Mouse (Mus musculus): ENCODE measurements around the gene Vmn1r188. TPM values are rescaled to one million over a fixed set of nuclear protein-coding genes. Genes with fewer than 3 reads are reported as not detected.
"Not testable (repeated sequence)": the region's sequence is repeated elsewhere in the genome, so short reads cannot be mapped to it uniquely, and the experiment has no call there.

The Vmn1r188 gene
- not detected for polyA plus RNA-seq (2012; fragmentation: generic; extraction: Trizol)
- long read RNA-seq, experiment 1: 0 reads
- long read RNA-seq, experiment 2: 0 reads

DNA sequence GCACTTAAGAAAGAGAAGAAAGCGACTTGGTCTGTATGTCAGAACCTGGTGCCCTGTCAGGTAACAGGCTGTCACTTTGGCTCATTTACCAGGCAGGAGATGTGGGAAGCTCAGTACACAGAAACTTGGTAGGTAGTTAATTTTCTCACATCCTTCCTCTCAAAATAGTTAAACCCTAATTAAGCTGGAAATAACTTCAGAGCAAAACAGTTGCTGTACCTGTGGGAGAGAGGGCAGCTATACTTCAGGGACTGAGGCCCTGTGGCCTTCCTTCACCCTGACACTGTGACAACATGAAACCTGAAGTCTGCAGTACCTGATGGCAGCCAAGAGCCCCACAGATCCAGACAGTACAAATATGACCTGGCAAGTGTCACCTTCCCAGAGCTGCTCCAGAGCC lies at the start of gene Vmn1r188:
Gene Vmn1r188 (plus strand): TSS at position 301 of the 400 bp plus-strand sequence.
- H3K79me2 ChIP-seq (ENCODE audit: control insufficient read depth, insufficient read depth); H3K27me3 ChIP-seq (ENCODE audit: control insufficient read depth, insufficient read depth, insufficient read length); H3K4me3 ChIP-seq (ENCODE audit: insufficient read depth, poor library complexity, severe bottlenecking); H3K79me3 ChIP-seq (ENCODE audit: low read depth); H3ac ChIP-seq (ENCODE audit: control insufficient read depth, insufficient read length, low read depth); H3K36me3 ChIP-seq (ENCODE audit: control insufficient read depth, insufficient read depth): not testable (repeated sequence)

DNA sequence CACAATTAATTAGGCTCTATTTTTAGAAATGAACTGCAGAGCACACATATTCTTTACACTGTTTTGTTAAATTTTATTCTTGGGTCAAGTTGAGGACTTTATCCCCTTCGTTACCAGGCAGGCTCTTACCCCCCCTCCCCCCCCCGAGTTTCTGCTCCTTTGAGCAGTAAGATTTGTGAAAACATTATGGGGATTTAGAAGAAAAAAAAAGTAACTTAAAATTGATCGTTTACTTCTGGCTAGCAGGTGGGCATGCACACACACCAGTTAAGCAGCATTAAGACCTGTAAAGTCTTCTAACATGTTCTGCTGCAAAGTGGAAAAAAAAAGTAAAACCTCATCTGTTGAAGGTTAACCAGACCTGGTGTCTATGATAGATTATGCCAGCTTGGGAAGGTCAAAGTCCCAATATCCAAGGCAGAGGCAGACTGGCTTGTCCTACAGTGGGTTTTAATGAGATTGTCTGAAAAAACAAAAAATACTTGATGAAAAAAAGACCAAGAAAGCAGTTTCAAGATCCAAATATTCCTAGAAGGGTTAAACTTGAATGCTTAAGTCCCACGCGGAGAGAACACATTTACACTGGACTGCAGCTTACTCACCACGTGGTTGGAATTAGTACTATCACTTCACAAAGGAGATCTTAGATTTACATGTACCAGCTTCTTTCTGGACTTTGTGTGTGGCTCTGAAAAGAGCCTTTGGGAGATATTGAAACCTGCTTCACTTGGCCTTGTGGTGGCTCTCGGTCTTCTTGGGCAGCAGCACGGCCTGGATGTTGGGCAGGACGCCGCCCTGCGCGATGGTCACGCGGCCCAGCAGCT lies 49.6 kb upstream of the Vmn1r188 start:
- Histone ChIP-seq H3K36me3 (ENCODE audit: control insufficient read depth, insufficient read depth) (no peaks in the 10 kb centered on the region), H3ac (ENCODE audit: control insufficient read depth, insufficient read length, low read depth) (peak overlapping the region; percentile 56), H3K79me2 (ENCODE audit: control insufficient read depth, insufficient read depth) (no peaks in the 10 kb centered on the region), H3K79me3 (ENCODE audit: low read depth) (no peaks in the 10 kb centered on the region), H3K27me3 (ENCODE audit: control insufficient read depth, insufficient read depth, insufficient read length) (no peaks in the 10 kb centered on the region), H3K4me3 (ENCODE audit: insufficient read depth, poor library complexity, severe bottlenecking) (peak overlapping the region; percentile 45)
- TF ChIP-seq MYOG (IDR thresholded peaks at IDR 0.05; ENCODE audit: control insufficient read depth, extremely low read depth, insufficient read length): no peak
- no peak for TF ChIP-seq CTCF (IDR thresholded peaks at IDR 0.05; ENCODE audit: control insufficient read depth, insufficient read depth, insufficient read length)
- TF ChIP-seq MAX (IDR thresholded peaks at IDR 0.05): peak; percentile 30
- no peak for TF ChIP-seq FOSL1 (IDR thresholded peaks at IDR 0.05; ENCODE audit: insufficient read depth, low read length, poor library complexity, severe bottlenecking)
- no peak for TF ChIP-seq MYOD1 (IDR thresholded peaks at IDR 0.05; ENCODE audit: control insufficient read depth, insufficient read length, low read depth)
- peak; percentile 56 for TF ChIP-seq USF1 (IDR thresholded peaks at IDR 0.05; ENCODE audit: low read depth)
- TF ChIP-seq CEBPB (IDR thresholded peaks at IDR 0.05; ENCODE audit: low read depth): no peak

DNA sequence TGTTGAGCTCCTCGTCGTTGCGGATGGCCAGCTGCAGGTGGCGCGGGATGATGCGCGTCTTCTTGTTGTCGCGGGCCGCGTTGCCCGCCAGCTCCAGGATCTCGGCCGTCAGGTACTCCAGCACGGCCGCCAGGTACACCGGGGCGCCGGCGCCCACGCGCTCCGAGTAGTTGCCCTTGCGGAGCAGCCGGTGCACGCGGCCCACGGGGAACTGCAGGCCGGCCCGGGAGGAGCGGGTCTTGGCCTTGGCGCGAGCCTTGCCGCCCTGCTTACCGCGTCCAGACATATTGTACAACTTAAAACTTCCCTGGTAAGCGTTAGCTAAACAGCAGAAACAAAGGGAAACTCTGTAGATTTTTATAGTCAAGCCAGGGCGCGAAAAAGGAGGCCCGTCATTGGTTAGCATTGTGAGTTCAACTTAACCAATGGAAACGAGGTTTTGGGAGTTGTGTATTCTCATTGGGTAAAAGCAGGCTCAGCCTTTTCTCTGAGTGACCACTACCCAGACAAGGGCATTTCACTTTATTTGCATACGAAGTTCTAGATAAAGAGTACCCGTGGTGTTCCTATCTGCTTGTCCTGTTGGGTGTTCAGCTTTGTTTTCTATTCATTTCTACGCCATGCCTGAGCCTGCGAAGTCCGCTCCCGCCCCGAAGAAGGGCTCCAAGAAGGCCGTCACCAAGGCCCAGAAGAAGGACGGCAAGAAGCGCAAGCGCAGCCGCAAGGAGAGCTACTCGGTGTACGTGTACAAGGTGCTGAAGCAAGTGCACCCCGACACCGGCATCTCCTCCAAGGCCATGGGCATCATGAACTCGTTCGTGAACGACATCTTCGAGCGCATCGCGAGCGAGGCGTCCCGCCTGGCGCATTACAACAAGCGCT lies 48.7 kb upstream of the Vmn1r188 start, which contains the start of the genes Hist1h2ah and Hist1h2bk:
Gene Hist1h2ah (minus strand): TSS at position 302 of the 882 bp plus-strand sequence.
Gene Hist1h2bk (plus strand): TSS at position 604 of the 882 bp plus-strand sequence.
- H3K36me3 ChIP-seq (ENCODE audit: control insufficient read depth, insufficient read depth); H3K79me2 ChIP-seq (ENCODE audit: control insufficient read depth, insufficient read depth); H3K27me3 ChIP-seq (ENCODE audit: control insufficient read depth, insufficient read depth, insufficient read length); H3K79me3 ChIP-seq (ENCODE audit: low read depth): not testable (repeated sequence)
- peak within 1 kb of the TSS; percentile 83 for H3ac ChIP-seq (ENCODE audit: control insufficient read depth, insufficient read length, low read depth)
- H3K4me3 ChIP-seq (ENCODE audit: insufficient read depth, poor library complexity, severe bottlenecking): peak within 1 kb of the TSS; percentile 45

DNA sequence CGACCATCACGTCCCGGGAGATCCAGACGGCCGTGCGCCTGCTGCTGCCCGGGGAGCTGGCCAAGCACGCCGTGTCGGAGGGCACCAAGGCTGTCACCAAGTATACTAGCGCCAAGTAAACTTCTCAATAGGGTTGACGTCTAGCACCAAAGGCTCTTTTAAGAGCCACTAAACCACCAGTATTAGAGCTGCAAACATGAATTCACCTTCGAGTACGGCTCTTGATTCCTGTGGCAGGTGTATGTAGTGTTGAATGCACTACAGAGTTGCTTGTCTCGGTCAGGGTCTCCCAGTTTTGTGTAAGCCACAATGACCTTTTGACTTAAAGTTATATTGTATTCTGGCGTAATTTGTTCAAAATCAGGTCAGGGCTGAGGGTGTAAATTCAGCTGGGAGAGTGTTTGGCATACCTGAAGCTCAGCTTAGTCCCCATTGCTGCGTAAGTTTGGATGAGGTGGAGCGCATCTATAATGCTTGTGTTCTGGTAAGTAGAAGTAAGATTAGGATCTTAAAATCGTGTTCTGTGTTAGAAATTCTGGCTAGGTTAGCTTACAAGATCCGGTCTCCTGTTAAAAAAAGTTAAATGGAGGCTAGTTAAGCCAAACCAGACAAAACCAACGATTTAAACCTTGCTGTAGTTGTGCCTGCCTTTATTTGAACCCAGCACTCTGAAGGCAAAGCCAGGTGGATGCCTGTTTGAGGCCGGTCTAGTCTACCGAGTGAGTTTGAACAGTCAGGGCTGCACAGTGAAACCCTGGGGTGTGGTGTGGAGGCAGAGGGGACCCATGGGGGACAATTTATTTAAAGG lies 47.9 kb upstream of the Vmn1r188 start:
- H3ac ChIP-seq (ENCODE audit: control insufficient read depth, insufficient read length, low read depth): peak overlapping the region; percentile 83
- no peaks in the 10 kb centered on the region for H3K79me3 ChIP-seq (ENCODE audit: low read depth)
- no peaks in the 10 kb centered on the region for H3K36me3 ChIP-seq (ENCODE audit: control insufficient read depth, insufficient read depth)
- TF ChIP-seq USF1 (IDR thresholded peaks at IDR 0.05; ENCODE audit: low read depth) (no peak), MYOD1 (IDR thresholded peaks at IDR 0.05; ENCODE audit: control insufficient read depth, insufficient read length, low read depth) (no peak), CTCF (IDR thresholded peaks at IDR 0.05; ENCODE audit: control insufficient read depth, insufficient read depth, insufficient read length) (no peak)
- no peaks in the 10 kb centered on the region for H3K27me3 ChIP-seq (ENCODE audit: control insufficient read depth, insufficient read depth, insufficient read length)
- H3K79me2 ChIP-seq (ENCODE audit: control insufficient read depth, insufficient read depth): no peaks in the 10 kb centered on the region
- no peak overlapping the region for H3K4me3 ChIP-seq (ENCODE audit: insufficient read depth, poor library complexity, severe bottlenecking)

DNA sequence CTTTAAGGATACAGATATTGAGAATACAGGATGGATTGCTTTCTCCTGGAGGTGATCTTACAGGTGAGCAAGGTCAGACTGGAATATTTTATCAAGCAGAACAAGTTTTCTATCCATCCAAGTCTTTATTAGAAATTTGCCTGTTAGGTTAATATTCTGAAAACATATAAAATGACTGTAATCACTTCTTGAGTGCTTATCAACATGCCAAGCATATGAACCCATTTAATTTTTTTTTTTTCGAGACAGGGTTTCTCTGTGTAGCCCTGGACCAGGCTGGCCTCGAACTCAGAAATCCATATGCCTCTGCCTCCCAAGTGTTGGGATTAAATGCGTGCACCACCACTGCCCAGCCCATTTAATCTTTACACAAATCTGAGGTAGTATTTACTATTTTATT lies 47.3 kb upstream of the Vmn1r188 start:
- TF ChIP-seq MAX (IDR thresholded peaks at IDR 0.05) (no peak), CTCF (IDR thresholded peaks at IDR 0.05; ENCODE audit: control insufficient read depth, insufficient read depth, insufficient read length) (no peak), FOSL1 (IDR thresholded peaks at IDR 0.05; ENCODE audit: insufficient read depth, low read length, poor library complexity, severe bottlenecking) (no peak), CEBPB (IDR thresholded peaks at IDR 0.05; ENCODE audit: low read depth) (no peak), USF1 (IDR thresholded peaks at IDR 0.05; ENCODE audit: low read depth) (no peak), MYOG (IDR thresholded peaks at IDR 0.05; ENCODE audit: control insufficient read depth, extremely low read depth, insufficient read length) (no peak), MYOD1 (IDR thresholded peaks at IDR 0.05; ENCODE audit: control insufficient read depth, insufficient read length, low read depth) (no peak)
- Histone ChIP-seq H3K4me3 (ENCODE audit: insufficient read depth, poor library complexity, severe bottlenecking) (no peak overlapping the region), H3K27me3 (ENCODE audit: control insufficient read depth, insufficient read depth, insufficient read length) (no peaks in the 10 kb centered on the region), H3K79me2 (ENCODE audit: control insufficient read depth, insufficient read depth) (no peaks in the 10 kb centered on the region), H3ac (ENCODE audit: control insufficient read depth, insufficient read length, low read depth) (no peak overlapping the region), H3K36me3 (ENCODE audit: control insufficient read depth, insufficient read depth) (no peaks in the 10 kb centered on the region), H3K79me3 (ENCODE audit: low read depth) (no peaks in the 10 kb centered on the region)

Data from C2C12 (cell line).